In genomic region chr8:120486477-120487376, GRCm38 (mm10) we compare ENCODE assay signal across 8 mouse cellular contexts.
DNase-seq lines count a peak whose midpoint lies in the region; ATAC-seq and TF ChIP-seq lines count a peak whose summit lies in the region.

No protein-coding gene starts in this region.

- H3K9ac ChIP-seq in forebrain, embryonic 16.5 days (replicated peaks; ENCODE audit: low read depth, low read length), result peak overlapping the region; percentile 98
- H3K9ac ChIP-seq in hindbrain, postnatal 0 days (replicated peaks; ENCODE audit: low read length), result peak overlapping the region; percentile 89

- no peaks in the 10 kb centered on the region for H3K36me3 ChIP-seq in forebrain, embryonic 16.5 days (ENCODE audit: control insufficient read depth, insufficient read depth)
- no peaks in the 10 kb centered on the region for H3K36me3 ChIP-seq in hindbrain, postnatal 0 days (ENCODE audit: insufficient read depth, low read length)
- H3K36me3 ChIP-seq in limb, embryonic 10.5 days, result no peaks in the 10 kb centered on the region

- H3K9me3 ChIP-seq in forebrain, embryonic 16.5 days (ENCODE audit: control insufficient read depth, low read length), result no peaks in the 10 kb centered on the region
- no peaks in the 10 kb centered on the region for H3K9me3 ChIP-seq in hindbrain, postnatal 0 days (ENCODE audit: low read length)
- no peaks in the 10 kb centered on the region for H3K9me3 ChIP-seq in limb, embryonic 10.5 days (replicated peaks)

- H3K27me3 ChIP-seq in forebrain, embryonic 16.5 days (replicated peaks; ENCODE audit: control insufficient read depth, insufficient read depth, low read length), result no peaks in the 10 kb centered on the region
- H3K27me3 ChIP-seq in hindbrain, postnatal 0 days (ENCODE audit: insufficient read depth, low read length), result no peaks in the 10 kb centered on the region
- H3K27me3 ChIP-seq in limb, embryonic 10.5 days (ENCODE audit: low read depth, poor library complexity, severe bottlenecking), result peaks cover 41% of the 10 kb centered on the region

- H3K27ac ChIP-seq in forebrain, embryonic 16.5 days (ENCODE audit: low read length), result peak overlapping the region; percentile 100
- peak overlapping the region; percentile 99 for H3K27ac ChIP-seq in hindbrain, postnatal 0 days
- peak overlapping the region; percentile 91 for H3K27ac ChIP-seq in limb, embryonic 10.5 days

- H3K4me1 ChIP-seq in forebrain, embryonic 16.5 days (replicated peaks; ENCODE audit: control insufficient read depth, insufficient read depth, low read length), result peaks cover 56% of the 10 kb centered on the region
- peaks cover 44% of the 10 kb centered on the region for H3K4me1 ChIP-seq in hindbrain, postnatal 0 days (ENCODE audit: insufficient read depth, low read length)
- H3K4me1 ChIP-seq in limb, embryonic 10.5 days, result peaks cover 91% of the 10 kb centered on the region

- intact Hi-C loops in gastrocnemius, postnatal 14 days (cut with DNase I; ENCODE audit: low total_unique reads), result no loop called here

- H3K4me3 ChIP-seq in forebrain, embryonic 16.5 days (replicated peaks; ENCODE audit: low read length), result peak overlapping the region; percentile 86
- peak overlapping the region; percentile 92 for H3K4me3 ChIP-seq in hindbrain, postnatal 0 days (ENCODE audit: low read length)
- peak overlapping the region; percentile 74 for H3K4me3 ChIP-seq in limb, embryonic 10.5 days

- DNase-seq in gastrocnemius, postnatal 14 days, result peak; percentile 41
- DNase-seq in gastrocnemius, adult 18-20 months (ENCODE audit: low spot score), result no peak
- DNase-seq in cerebellum, adult 18-20 months, result peak; percentile 53 to 65
- peak; percentile 82 for DNase-seq in hindbrain, postnatal 0 days (ENCODE audit: low spot score)
- peak; percentile 77 for DNase-seq in limb, embryonic 10.5 days (ENCODE audit: low spot score)
- DNase-seq in mesoderm, embryonic 11.5 days (ENCODE audit: low read depth, low spot score), result peak; percentile 76
- DNase-seq in spleen, adult 12 weeks (ENCODE audit: low spot score), result peak; percentile 72

- TF ChIP-seq CTCF in hindbrain, postnatal 0 days (IDR thresholded peaks at IDR 0.05; ENCODE audit: low read depth), result no peak

- peak; percentile 26 for ATAC-seq in forebrain, embryonic 16.5 days
- ATAC-seq in hindbrain, postnatal 0 days, result peak; percentile 13; the same call in 1 of the 2 replicates

- 3% methylated on average over 50 of the region's 50 CpGs for WGBS in forebrain, embryonic 16.5 days
- WGBS in hindbrain, postnatal 0 days, result 3% methylated on average over 50 of the region's 50 CpGs
- under 1% methylated on average over 50 of the region's 50 CpGs for WGBS in limb, embryonic 10.5 days

- H3K4me2 ChIP-seq in forebrain, embryonic 16.5 days (ENCODE audit: low read length), result peak overlapping the region; percentile 95
- H3K4me2 ChIP-seq in hindbrain, postnatal 0 days (ENCODE audit: low read depth, low read length), result peak overlapping the region; percentile 97
